Mouse (Mus musculus): ENCODE data around the gene Tln2.

Gene Tln2

GRCm38 (mm10) chr9:67559603-67560002 is at the start of gene Tln2:
Gene Tln2, minus strand, starts transcription at chr9:67559703.
- DNase-seq, result no peak

GRCm38 (mm10) chr9:67609226-67609625 is 49.7 kb upstream of the Tln2 start:
- DNase-seq, result no peak

GRCm38 (mm10) chr9:67607786-67608366 is 48.4 kb upstream of the Tln2 start:
- DNase-seq, result no peak

- no peak for DNase-seq
Measured at GRCm38 (mm10) chr9:67607268-67607667, 47.8 kb upstream of the Tln2 start.

- no peak for DNase-seq
Measured at GRCm38 (mm10) chr9:67605867-67606435, 46.4 kb upstream of the Tln2 start.

- DNase-seq, result no peak
Measured at GRCm38 (mm10) chr9:67604940-67605339, 45.4 kb upstream of the Tln2 start.

GRCm38 (mm10) chr9:67602347-67602746 is 42.8 kb upstream of the Tln2 start:
- DNase-seq, result no peak

- DNase-seq, result no peak
Measured at GRCm38 (mm10) chr9:67595221-67595620, 35.7 kb upstream of the Tln2 start.

- DNase-seq, result no peak
Measured at GRCm38 (mm10) chr9:67593469-67594141, 34.1 kb upstream of the Tln2 start.

GRCm38 (mm10) chr9:67592726-67593125 is 33.2 kb upstream of the Tln2 start:
- no peak for DNase-seq

- no peak for DNase-seq
Measured at GRCm38 (mm10) chr9:67587111-67587510, 27.6 kb upstream of the Tln2 start.

- no peak for DNase-seq
Measured at GRCm38 (mm10) chr9:67586489-67586888, 27.0 kb upstream of the Tln2 start.

- DNase-seq, result no peak
Measured at GRCm38 (mm10) chr9:67584871-67585270, 25.4 kb upstream of the Tln2 start.

GRCm38 (mm10) chr9:67581581-67582280 is 22.2 kb upstream of the Tln2 start:
- DNase-seq, result no peak

GRCm38 (mm10) chr9:67579541-67579940 is 20.0 kb upstream of the Tln2 start:
- no peak for DNase-seq

GRCm38 (mm10) chr9:67574721-67575248 is 15.3 kb upstream of the Tln2 start:
- DNase-seq, result no peak

GRCm38 (mm10) chr9:67573683-67573979 is 14.1 kb upstream of the Tln2 start:
- DNase-seq, result no peak

GRCm38 (mm10) chr9:67572790-67573682 is 13.5 kb upstream of the Tln2 start:
- no peak for DNase-seq

- DNase-seq, result no peak
Measured at GRCm38 (mm10) chr9:67565801-67566258, 6.3 kb upstream of the Tln2 start.

GRCm38 (mm10) chr9:67549811-67550501 is 9.5 kb downstream of the Tln2 start:
- no peak for DNase-seq

- DNase-seq, result no peak
Measured at GRCm38 (mm10) chr9:67549332-67549731, 10.2 kb downstream of the Tln2 start.

- DNase-seq, result no peak
Measured at GRCm38 (mm10) chr9:67546650-67547049, 12.9 kb downstream of the Tln2 start.

All from right cerebral cortex, postnatal 4 days (tissue).